Mouse (Mus musculus): ENCODE measurements around the gene Pbx2.

GRCm38 (mm10) chr17:34585877-34586771 lies 4.9 kb upstream of the Pbx2 start:
- no peak for TF ChIP-seq CTCF (IDR thresholded peaks at IDR 0.05; ENCODE audit: insufficient read depth, low read depth, low read length)
- TF ChIP-seq POLR2A (IDR thresholded peaks at IDR 0.05; ENCODE audit: insufficient read depth, low read depth, low read length): no peak
